Mouse (Mus musculus): ENCODE measurements around the gene Rcor2. TPM values are rescaled to one million over a fixed set of nuclear protein-coding genes. Genes with fewer than 3 reads are reported as not detected.

Gene Rcor2
- total and polyA plus RNA-seq, 3 experiments = 5.7 to 12.7 (median 7.6) TPM

GRCm38 (mm10) chr19:7300078-7300477, 33.0 kb downstream of the Rcor2 start:
- Histone ChIP-seq H3K4me1 (ENCODE audit: control insufficient read depth, insufficient read depth, low read length) (peaks cover 19% of the 10 kb centered on the region), H3K27ac (no peak overlapping the region), H3K36me3 (ENCODE audit: control insufficient read depth, insufficient read depth, low read length) (peaks cover 3% of the 10 kb centered on the region; the same call in 1 of the 2 replicates), H3K4me3 (no peak overlapping the region), H3K27me3 (ENCODE audit: control insufficient read depth, insufficient read depth, low read length) (no peaks in the 10 kb centered on the region), H3K9ac (ENCODE audit: low read depth, low read length) (no peak overlapping the region), H3K79me2 (replicated peaks; ENCODE audit: control insufficient read depth, insufficient read depth, low read length) (0 out of 2 replicates have a peak, but pooled peaks cover 2% of the 10 kb centered on the region)
- intact Hi-C loops (cut with DNase I) = no loop called here
- 88% methylated on average over 1 of the region's 1 CpGs for WGBS
- DNase-seq = no peak
- no peak for TF ChIP-seq POLR2A (IDR thresholded peaks at IDR 0.05; ENCODE audit: insufficient read depth, low read depth, low read length)
- no peak for TF ChIP-seq CTCF (IDR thresholded peaks at IDR 0.05)
- TF ChIP-seq EP300 (IDR thresholded peaks at IDR 0.05; ENCODE audit: insufficient read depth, low read depth, low read length) = no peak

- peaks cover 6% of the 10 kb centered on the region; the same call in 1 of the 2 replicates for H3K36me3 ChIP-seq (ENCODE audit: control insufficient read depth, insufficient read depth, low read length)
- H3K79me2 ChIP-seq (replicated peaks; ENCODE audit: control insufficient read depth, insufficient read depth, low read length) = 0 out of 2 replicates have a peak, but pooled peaks cover 2% of the 10 kb centered on the region
- H3K4me3 ChIP-seq = no peak overlapping the region
- TF ChIP-seq CTCF (IDR thresholded peaks at IDR 0.05) (no peak), EP300 (IDR thresholded peaks at IDR 0.05; ENCODE audit: insufficient read depth, low read depth, low read length) (no peak), POLR2A (IDR thresholded peaks at IDR 0.05; ENCODE audit: insufficient read depth, low read depth, low read length) (no peak)
- H3K27me3 ChIP-seq (ENCODE audit: control insufficient read depth, insufficient read depth, low read length) = no peaks in the 10 kb centered on the region
- 37% methylated on average over 7 of the region's 7 CpGs for WGBS
- no peak overlapping the region for H3K9ac ChIP-seq (ENCODE audit: low read depth, low read length)
- peaks cover 22% of the 10 kb centered on the region for H3K4me1 ChIP-seq (ENCODE audit: control insufficient read depth, insufficient read depth, low read length)
- peak in 1 of 2 experiments; percentile 42 for DNase-seq
- intact Hi-C loops (cut with DNase I) = no loop called here
- H3K27ac ChIP-seq = peak overlapping the region; percentile 56
Measured at GRCm38 (mm10) chr19:7301647-7302492, 34.7 kb downstream of the Rcor2 start.

- H3K4me3 ChIP-seq = no peak overlapping the region
- peaks cover 6% of the 10 kb centered on the region; the same call in 1 of the 2 replicates for H3K36me3 ChIP-seq (ENCODE audit: control insufficient read depth, insufficient read depth, low read length)
- H3K4me1 ChIP-seq (ENCODE audit: control insufficient read depth, insufficient read depth, low read length) = peaks cover 27% of the 10 kb centered on the region
- H3K27ac ChIP-seq = peak overlapping the region; percentile 56
- intact Hi-C loops (cut with DNase I) = no loop called here
- no peaks in the 10 kb centered on the region for H3K27me3 ChIP-seq (ENCODE audit: control insufficient read depth, insufficient read depth, low read length)
- WGBS = 18% methylated on average over 1 of the region's 1 CpGs
- H3K9ac ChIP-seq (ENCODE audit: low read depth, low read length) = no peak overlapping the region
- 0 out of 2 replicates have a peak, but pooled peaks cover 2% of the 10 kb centered on the region for H3K79me2 ChIP-seq (replicated peaks; ENCODE audit: control insufficient read depth, insufficient read depth, low read length)
- DNase-seq = peak in 1 of 2 experiments; percentile 36
- TF ChIP-seq CTCF (IDR thresholded peaks at IDR 0.05) (no peak), EP300 (IDR thresholded peaks at IDR 0.05; ENCODE audit: insufficient read depth, low read depth, low read length) (no peak), POLR2A (IDR thresholded peaks at IDR 0.05; ENCODE audit: insufficient read depth, low read depth, low read length) (no peak)
Measured at GRCm38 (mm10) chr19:7302493-7302797, 35.3 kb downstream of the Rcor2 start.

GRCm38 (mm10) chr19:7303796-7304195, 36.7 kb downstream of the Rcor2 start:
- H3K79me2 ChIP-seq (replicated peaks; ENCODE audit: control insufficient read depth, insufficient read depth, low read length) = 0 out of 2 replicates have a peak, but pooled peaks cover 2% of the 10 kb centered on the region
- H3K36me3 ChIP-seq (ENCODE audit: control insufficient read depth, insufficient read depth, low read length) = peaks cover 6% of the 10 kb centered on the region; the same call in 1 of the 2 replicates
- 53% methylated on average over 6 of the region's 6 CpGs for WGBS
- H3K27ac ChIP-seq = no peak overlapping the region
- peaks cover 33% of the 10 kb centered on the region for H3K4me1 ChIP-seq (ENCODE audit: control insufficient read depth, insufficient read depth, low read length)
- H3K27me3 ChIP-seq (ENCODE audit: control insufficient read depth, insufficient read depth, low read length) = no peaks in the 10 kb centered on the region
- no peak for DNase-seq
- H3K4me3 ChIP-seq = no peak overlapping the region
- no peak overlapping the region for H3K9ac ChIP-seq (ENCODE audit: low read depth, low read length)
- TF ChIP-seq POLR2A (IDR thresholded peaks at IDR 0.05; ENCODE audit: insufficient read depth, low read depth, low read length) (no peak), CTCF (IDR thresholded peaks at IDR 0.05) (peak; percentile 17; the same call in 1 of the 2 replicates)
- intact Hi-C loops (cut with DNase I) = no loop called here

- intact Hi-C loops (cut with DNase I) = loop anchor here (5.0 kb wide), 1 partner anchor 38 kb away; the partner anchor contains the start of gene Mark2
- no peak for DNase-seq
- H3K27ac ChIP-seq = no peak overlapping the region; the same call in 1 of the 2 replicates
Measured at GRCm38 (mm10) chr19:7304801-7305200, 37.7 kb downstream of the Rcor2 start.

More at GRCm38 (mm10) chr19:7304801-7305200, 37.7 kb downstream of the Rcor2 start:
- TF ChIP-seq POLR2A (IDR thresholded peaks at IDR 0.05; ENCODE audit: insufficient read depth, low read depth, low read length) (no peak), EP300 (IDR thresholded peaks at IDR 0.05; ENCODE audit: insufficient read depth, low read depth, low read length) (no peak)
- no peak overlapping the region for H3K4me3 ChIP-seq
- no peaks in the 10 kb centered on the region for H3K27me3 ChIP-seq (ENCODE audit: control insufficient read depth, insufficient read depth, low read length)
- peaks cover 6% of the 10 kb centered on the region; the same call in 1 of the 2 replicates for H3K36me3 ChIP-seq (ENCODE audit: control insufficient read depth, insufficient read depth, low read length)
- H3K79me2 ChIP-seq (replicated peaks; ENCODE audit: control insufficient read depth, insufficient read depth, low read length) = peaks cover 1% of the 10 kb centered on the region; the same call in 1 of the 2 replicates
- no peak overlapping the region for H3K9ac ChIP-seq (ENCODE audit: low read depth, low read length)
- WGBS = 62% methylated on average over 2 of the region's 2 CpGs
- H3K4me1 ChIP-seq (ENCODE audit: control insufficient read depth, insufficient read depth, low read length) = peaks cover 37% of the 10 kb centered on the region
